Mouse (Mus musculus) right cerebral cortex, postnatal 14 days (tissue): ENCODE measurements at regions not wholly inside any gene's neighbourhood (a gene's known extent, or its start where the extent isn't known, plus 50 kb on each side); places are given as distances from the start of the nearest gene placed in this dataset.
A peak's percentile ranks its signal among the peaks of the same experiment; 100 is the strongest.

Source experiments
- DNase-seq: peaks from one replicate; pipeline ENCODE4 v3.0.0; 2022

DNA sequence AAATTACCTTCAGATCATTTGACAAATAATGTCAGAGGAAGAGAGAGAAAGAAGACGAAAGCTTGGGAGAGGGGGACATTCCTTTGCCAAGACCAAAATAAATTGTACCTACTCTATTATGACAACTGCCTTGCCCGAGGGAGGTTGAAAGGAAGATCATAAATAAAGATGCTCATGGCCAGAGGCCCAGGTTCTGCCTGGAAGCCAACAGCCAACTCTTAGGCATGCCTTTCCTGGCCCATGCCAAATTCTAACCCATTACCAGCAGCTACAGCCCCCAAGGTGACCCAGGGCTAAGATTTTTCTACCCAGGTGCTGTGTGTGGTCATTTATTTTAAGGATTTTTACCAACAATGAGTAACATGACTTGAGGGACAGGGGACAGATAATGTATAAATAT, 54.9 kb downstream of the Cbln1 start:
- DNase-seq = no peak

GRCm38 (mm10) chr8:87415051-87415630, 57.3 kb downstream of the Cbln1 start:
- no peak for DNase-seq

DNA sequence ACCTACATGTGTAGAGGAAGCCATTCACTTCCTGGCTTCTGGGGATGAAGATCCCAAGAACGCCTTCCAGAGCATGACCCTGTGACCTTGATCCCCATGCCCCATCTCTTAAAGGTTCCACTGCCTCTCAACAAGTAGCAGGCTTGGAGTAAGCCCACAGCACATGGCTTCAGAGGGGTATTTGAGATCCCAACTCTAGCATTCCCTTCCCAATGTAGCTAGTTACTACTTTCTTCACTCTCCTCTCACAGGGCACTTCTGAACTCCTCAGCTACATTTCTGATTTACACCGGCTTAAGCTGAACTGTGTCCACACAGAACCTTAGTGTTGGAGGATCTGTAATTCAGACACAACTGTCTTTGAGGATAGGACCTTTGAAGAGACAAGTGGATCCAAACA, 83.4 kb downstream of the Cbln1 start:
- no peak for DNase-seq

GRCm38 (mm10) chr8:87383527-87384206, 88.7 kb downstream of the Cbln1 start:
- DNase-seq = no peak

DNA sequence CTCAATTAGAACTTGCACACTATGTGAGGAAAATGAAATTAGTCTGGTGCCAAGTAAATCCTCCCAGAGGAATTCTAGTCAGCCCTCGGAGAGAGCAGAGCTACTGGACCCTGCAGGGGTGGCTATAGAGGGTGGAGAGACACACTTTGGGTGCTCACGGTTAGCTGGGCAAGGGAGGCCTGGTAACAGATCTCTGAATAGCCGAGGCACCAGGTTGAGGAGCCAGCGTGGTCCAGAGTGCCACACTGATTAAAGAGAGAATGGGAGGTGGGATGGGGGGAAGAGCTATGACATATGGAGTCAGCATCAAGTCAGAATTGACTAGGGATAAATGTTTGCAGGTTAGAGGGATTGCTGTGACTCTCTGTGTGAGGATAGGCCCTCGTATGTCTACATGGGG, 90.1 kb downstream of the Cbln1 start:
- no peak for DNase-seq

DNA sequence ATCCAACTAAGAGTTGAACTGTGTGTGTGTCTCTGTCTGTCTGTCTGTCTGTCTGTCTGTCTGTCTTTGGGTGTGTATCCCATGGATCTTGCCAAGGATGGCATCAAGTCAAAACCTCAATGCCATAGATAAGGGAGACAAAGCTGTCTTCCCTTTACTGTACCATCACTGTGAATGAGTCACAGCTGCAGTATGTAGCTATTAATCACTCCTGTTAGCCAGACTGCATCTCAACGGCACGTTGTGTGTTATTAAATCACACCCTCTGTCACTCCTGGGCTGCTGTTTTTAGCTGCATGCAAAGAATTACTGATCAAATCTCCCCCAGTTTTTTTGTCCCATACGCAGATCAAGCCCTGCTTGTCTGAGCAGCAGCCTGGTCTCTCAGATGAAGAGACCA, 91.6 kb downstream of the Cbln1 start:
- no peak for DNase-seq

GRCm38 (mm10) chr8:87379296-87379695, 93.1 kb downstream of the Cbln1 start:
- no peak for DNase-seq

- DNase-seq = no peak
Observed at GRCm38 (mm10) chr8:87374044-87374443, 98.4 kb downstream of the Cbln1 start.

DNA sequence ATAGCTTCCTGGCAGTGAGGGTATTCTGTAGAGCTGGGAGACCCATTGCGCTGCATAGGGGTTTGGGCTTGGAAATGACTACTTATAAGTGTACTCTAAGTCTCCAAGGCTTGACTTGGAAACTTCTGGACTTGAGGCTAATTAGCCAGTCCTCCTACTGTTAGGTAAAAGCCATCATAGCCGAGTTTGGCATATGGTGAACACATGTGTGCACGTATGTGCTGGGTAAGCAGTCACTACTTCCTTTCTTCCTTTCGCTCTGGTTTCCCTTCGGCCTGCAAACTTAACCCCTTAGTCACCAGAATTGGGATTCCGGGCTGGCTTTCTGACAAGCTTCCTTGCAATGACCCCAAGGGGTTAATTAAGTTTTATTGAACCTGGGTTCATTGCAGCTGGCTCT, 98.9 kb downstream of the Cbln1 start:
- no peak for DNase-seq

- DNase-seq = no peak
Observed at GRCm38 (mm10) chr8:87372061-87372460, 100.3 kb downstream of the Cbln1 start.

DNA sequence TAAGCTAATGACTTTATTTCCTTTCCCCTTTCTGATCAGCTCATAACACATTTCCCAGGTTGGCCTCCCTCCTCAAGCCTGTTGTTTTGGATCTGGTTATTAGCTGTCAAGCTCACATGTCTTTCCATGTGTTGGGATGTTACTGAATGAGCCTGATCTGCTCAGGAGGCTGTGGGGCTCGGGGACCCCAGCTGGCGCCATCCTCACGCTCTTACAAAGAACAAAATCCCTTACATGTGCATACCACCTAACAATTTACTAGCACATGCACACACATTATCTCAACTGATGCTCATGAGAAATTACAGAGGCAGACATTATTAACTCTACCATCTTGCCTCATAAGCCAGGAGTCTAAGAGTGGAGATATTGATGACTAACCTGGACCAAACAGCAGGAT, 102.2 kb downstream of the Cbln1 start:
- DNase-seq = no peak

DNA sequence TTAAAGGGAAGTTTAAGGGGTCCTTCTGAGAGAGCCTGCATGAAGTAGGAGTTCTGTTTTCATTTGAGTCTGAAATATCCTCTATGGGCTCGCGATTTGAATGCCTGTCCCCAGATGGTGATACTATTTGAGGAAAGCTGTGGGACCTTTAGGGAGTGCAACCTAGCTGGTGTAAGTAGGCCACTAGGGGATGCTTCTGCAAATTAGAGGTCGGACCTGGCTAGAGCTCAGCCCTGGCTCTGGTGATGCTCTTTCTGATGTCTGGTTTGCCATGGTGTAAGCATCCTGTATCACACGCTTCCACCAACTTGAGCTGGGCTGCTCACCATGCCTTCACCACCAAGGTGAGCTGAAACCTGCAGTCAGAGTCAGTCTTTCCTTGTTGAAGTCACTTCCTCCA, 121.9 kb downstream of the Cbln1 start:
- no peak for DNase-seq

GRCm38 (mm10) chr8:87349781-87350181, 122.6 kb downstream of the Cbln1 start:
- DNase-seq = no peak

DNA sequence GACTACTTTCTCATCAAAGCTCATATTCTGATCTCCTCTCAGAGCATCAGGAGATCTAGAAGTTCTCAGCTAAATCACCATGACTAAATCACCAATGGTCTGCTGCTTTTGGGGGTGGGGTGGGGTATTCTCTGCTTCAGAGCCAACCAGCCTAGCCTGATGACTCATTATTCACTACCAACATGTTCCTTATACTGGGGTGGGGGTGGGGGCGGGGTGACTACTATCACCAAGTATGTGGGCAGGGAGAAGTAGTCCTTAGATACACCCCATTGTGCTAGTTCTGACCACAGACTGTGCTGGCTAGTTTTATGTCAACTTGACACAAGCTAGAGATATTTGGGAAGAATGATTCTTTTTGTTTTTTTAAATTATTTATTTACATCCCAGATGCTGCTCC, 143.0 kb downstream of the Cbln1 start:
- DNase-seq = no peak

GRCm38 (mm10) chr8:87314570-87314969, 157.8 kb downstream of the Cbln1 start:
- no peak for DNase-seq

DNA sequence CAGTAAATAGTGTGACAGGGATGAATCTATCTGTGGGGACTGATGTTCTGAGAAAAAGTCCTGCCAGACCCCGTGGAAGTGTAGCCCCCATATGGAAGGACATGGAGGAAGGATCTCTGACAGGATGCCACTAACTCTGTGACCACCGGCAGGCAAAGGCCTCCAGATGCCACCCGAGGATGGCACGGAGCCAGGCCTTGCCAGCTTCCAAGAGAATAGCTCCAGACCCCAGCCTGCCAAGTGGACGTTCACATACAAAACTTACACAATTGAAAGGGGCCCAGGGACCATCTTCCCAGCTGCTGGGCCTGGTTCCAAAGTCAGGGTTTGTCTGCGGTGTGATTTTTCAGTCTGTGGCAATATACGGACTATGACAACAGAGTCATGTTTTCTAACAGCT, 161.1 kb downstream of the Cbln1 start:
- DNase-seq = peak; percentile 8

- no peak for DNase-seq
Observed at GRCm38 (mm10) chr8:87308311-87308710, 164.1 kb downstream of the Cbln1 start.

- DNase-seq = no peak
Observed at GRCm38 (mm10) chr8:87305001-87305400, 167.4 kb downstream of the Cbln1 start.

DNA sequence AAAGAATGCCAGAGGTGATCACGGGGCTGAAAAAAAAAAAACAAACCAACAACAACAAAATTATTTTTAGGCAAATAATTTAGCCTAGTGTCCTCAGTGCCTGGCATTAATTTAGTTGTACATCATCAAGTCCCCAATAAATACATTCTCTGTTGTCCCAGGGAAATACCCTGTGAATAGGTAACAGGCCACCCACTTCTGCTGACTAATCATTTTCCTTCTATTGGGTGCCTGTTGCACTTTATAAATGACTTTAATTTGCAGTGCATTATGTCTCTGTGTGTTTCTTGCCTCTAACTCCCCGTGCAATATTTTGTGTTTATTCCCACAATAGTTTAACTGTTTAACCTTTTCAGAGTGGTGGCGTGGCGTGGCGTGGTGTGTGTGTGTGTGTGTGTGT, 168.9 kb downstream of the Cbln1 start:
- no peak for DNase-seq

GRCm38 (mm10) chr8:87297761-87298160, 174.6 kb downstream of the Cbln1 start:
- no peak for DNase-seq

DNA sequence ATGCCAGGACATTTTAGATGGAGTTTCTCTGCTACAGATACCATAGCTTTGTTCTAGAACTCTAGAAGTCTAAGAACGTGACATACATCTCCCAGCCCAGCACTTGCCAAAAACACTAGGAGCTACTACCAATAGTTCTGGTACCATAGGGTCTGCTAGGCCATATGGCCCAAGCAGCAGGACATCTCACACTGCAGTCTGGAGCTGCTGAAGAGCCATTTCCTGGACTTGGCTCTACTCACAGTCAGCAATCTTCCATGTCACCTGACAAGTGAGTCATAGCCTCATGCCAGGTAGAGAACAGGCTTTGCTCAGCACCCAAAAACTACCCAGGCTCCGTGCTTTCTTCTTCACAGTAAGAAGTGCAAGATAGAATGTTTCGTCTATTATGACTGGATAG, 175.1 kb downstream of the Cbln1 start:
- DNase-seq = no peak

DNA sequence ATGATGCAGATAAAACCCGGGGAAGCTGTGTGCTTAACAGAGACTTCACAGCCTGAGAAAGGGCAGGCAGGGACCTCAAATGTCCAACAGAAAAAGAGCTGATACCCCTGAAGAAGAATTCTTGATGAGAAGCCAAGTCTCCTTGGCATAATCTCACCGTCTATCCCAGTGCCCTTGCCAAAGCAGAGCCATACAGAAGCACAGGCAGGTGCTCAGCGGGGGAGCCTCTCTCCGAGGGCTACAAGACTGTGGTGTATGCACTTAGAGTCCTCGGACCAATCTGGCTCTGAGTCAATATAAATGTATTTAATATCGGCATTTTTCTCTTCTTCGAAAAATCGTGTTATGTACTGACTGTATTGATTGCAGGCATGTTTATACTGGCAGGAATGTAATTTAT, 186.3 kb downstream of the Cbln1 start:
- no peak for DNase-seq

GRCm38 (mm10) chr8:87284356-87284755, 188.1 kb downstream of the Cbln1 start:
- no peak for DNase-seq

- DNase-seq = peak; percentile 11
Observed at GRCm38 (mm10) chr8:87282511-87282910, 189.9 kb downstream of the Cbln1 start.

GRCm38 (mm10) chr8:87273328-87273727, 199.1 kb downstream of the Cbln1 start:
- no peak for DNase-seq
